Comparison of ENCODE assay signal across 8 mouse cellular contexts in the genomic region with DNA sequence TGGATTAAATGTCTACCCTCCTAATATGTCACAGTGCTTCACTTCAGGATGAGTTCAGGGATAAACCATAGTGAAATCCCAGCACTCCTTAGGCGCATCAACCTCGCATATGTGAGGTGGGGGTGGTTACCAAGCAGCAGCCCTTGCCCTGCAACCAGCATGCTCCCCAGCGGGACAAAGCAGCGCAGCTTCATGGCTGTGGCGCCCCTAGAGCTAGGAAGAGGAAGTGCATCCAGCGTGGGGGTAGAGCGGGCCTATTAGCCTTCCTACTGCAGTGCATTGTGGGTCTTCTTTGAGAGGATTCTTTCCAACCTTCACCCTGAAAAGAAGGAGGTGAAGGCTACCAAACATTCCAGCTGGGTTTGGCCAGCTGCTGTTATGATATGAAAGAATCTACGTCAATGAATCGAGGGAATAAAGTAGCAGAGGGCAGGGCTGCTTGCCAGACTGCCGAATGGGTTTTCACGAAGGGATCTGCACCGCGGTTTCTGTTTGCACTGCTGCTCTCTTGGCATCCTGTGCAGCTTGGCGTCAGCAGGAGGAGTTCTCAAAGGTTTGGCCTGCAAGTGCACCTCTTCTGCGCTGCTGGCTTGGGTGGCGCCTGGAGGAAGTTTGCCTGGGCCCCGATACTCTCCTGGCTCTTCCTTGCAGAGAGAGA.
DNase-seq lines count a peak whose midpoint lies in the region; ATAC-seq lines count a peak whose summit lies in the region.

No protein-coding gene starts in this region.

- peak; percentile 21 to 22 for DNase-seq in heart, postnatal 14 days
- DNase-seq in heart, postnatal 25 days (ENCODE audit: low spot score), result no peak
- DNase-seq in adrenal gland, postnatal 36 days, result peak; percentile 26 to 55
- DNase-seq in kidney, postnatal 10 days, result peak; percentile 47
- DNase-seq in spleen, postnatal 10 days (ENCODE audit: low spot score in 2 of 2), result peak; percentile 26 to 72
- no peak for DNase-seq in urinary bladder, postnatal 10 days (ENCODE audit: low spot score)
- no peak for DNase-seq in left cerebral cortex, postnatal 14 days (ENCODE audit: low spot score in 2 of 2)

- intact Hi-C loops in heart, postnatal 14 days (cut with DNase I), result no loop called here
- intact Hi-C loops in heart, postnatal 25 days (cut with DNase I), result no loop called here
- intact Hi-C loops in left cerebral cortex, postnatal 14 days (cut with DNase I), result no loop called here

- ATAC-seq in CD4-positive, CD25-positive, alpha-beta regulatory T cell, adult 4 months, result peak; percentile 83

Comparison
In these comparisons a context has a peak if more than half of its experiments do, and no peak if none do; other contexts are left out.
1. DNase-seq: peak in heart, postnatal 14 days (2 of 2), adrenal gland, postnatal 36 days (2 of 2), kidney, postnatal 10 days (single experiment) and spleen, postnatal 10 days (2 of 2); none in heart, postnatal 25 days (single experiment), urinary bladder, postnatal 10 days (single experiment) and left cerebral cortex, postnatal 14 days (0 of 2).